Mouse (Mus musculus) forebrain, embryonic 16.5 days (tissue): ENCODE results near the gene Hip1. TPM values are rescaled to one million over a fixed set of nuclear protein-coding genes. Genes with fewer than 3 reads are reported as not detected.

Source experiments
- ATAC-seq: fragments of 200-750 bp; cut with Nextera tagmentation; 2 replicates; pipeline ENCODE4 v1.8.0; 2017; ENCODE audit warnings: mild to moderate bottlenecking, moderate library complexity
- H3K27ac ChIP-seq: fragments of 300-500 bp; sonication (generic); 2 replicates; pipeline ENCODE4 v1.5.1; 2014; ENCODE audit warnings: low read length, control low read depth
- H3K27me3 ChIP-seq: fragments of 300-500 bp; sonication (generic); replicated peaks from 2 replicates; pipeline ENCODE4 v1.6.1; 2014; ENCODE audit warnings: low read length; ENCODE audit not compliant: control insufficient read depth, insufficient read depth
- H3K36me3 ChIP-seq: fragments of 300-500 bp; sonication (generic); 2 replicates; pipeline ENCODE4 v1.6.1; 2014; ENCODE audit not compliant: control insufficient read depth, insufficient read depth
- H3K4me1 ChIP-seq: fragments of 300-500 bp; sonication (generic); replicated peaks from 2 replicates; pipeline ENCODE4 v1.6.1; 2014; ENCODE audit warnings: low read length; ENCODE audit not compliant: control insufficient read depth, insufficient read depth
- H3K4me2 ChIP-seq: fragments of 300-500 bp; sonication (generic); 2 replicates; pipeline ENCODE4 v1.6.1; 2014; ENCODE audit warnings: mild to moderate bottlenecking, low read length, control low read depth
- H3K4me3 ChIP-seq: fragments of 300-500 bp; sonication (generic); replicated peaks from 2 replicates; pipeline ENCODE4 v1.5.1; 2014; ENCODE audit warnings: mild to moderate bottlenecking, low read length, control low read depth
- H3K9ac ChIP-seq: fragments of 300-500 bp; sonication (generic); replicated peaks from 2 replicates; pipeline ENCODE4 v1.6.1; 2014; ENCODE audit warnings: low read depth, low read length, control low read depth
- H3K9me3 ChIP-seq: fragments of 300-500 bp; sonication (generic); 2 replicates; pipeline ENCODE4 v1.6.1; 2016; ENCODE audit warnings: low read length; ENCODE audit not compliant: control insufficient read depth
- WGBS: fragments of 180-500 bp; shearing (Covaris S2); extraction: QIAGEN DNeasy Blood & Tissue Kit; methylation state at CpG from one replicate; pipeline ENCODE4 v1.1.7; 2014; 5-methylcytosine and 5-hydroxymethylcytosine counted together
- polyA plus RNA-seq: library from polyadenylated mRNA; unstranded; fragments of >200 nt; fragmentation: Nextera tagmentation; extraction: Ambion mirVana; gene quantifications from 2 replicates; pipeline ENCODE4 v1.2.1, GENCODE M21; 2015

The Hip1 gene
- 29.1 and 32.5 TPM in 2 replicates for polyA plus RNA-seq

DNA sequence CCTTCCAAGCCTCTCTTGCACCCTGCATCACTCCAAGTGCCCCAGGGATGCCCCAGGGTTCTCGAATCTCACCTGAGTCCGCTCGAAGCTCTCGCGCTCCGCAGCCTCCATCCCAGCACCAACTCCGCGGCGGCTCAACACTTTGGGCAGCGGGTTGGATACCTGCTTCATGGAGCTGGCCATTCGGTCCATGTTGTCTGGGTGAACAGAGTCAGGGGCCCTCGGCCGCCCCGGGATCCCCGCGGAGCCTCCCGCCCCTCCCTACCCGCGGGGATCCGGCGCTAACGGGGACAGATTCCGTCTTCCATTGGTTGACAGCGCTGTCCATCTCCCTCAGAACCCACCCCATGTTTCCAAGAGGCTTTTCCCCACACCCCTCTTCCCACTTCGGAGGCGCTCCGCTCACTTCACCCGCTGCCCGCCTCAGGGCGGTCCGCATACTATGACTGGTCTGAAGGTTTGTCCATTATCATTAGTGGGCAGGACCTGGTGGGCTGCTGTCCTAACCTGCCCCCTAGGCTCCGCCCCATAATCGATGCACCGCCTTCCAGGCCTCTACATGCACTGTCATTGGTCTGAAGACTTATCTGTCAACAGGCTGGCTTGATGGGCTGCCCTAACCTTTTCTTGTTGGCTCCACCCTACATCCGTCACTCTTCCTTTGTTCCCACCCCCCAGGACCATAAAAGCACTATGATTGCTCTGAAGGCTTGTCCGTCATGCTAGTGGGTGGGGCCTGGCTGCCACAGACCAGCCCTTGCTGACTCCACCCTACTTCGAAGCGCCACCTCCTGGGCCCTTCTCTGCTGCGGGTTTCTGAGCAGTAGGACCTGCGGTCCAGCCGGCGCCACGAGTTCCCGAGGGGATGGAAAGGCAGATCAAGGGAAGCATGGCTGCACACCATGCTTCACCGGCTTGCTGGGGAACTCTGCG, at the start of gene Hip1:
Gene Hip1, minus strand, starts transcription at position 256 of the 933 bp plus-strand sequence.
- Histone ChIP-seq H3K36me3 (no peaks in the 10 kb centered on the region), H3K9ac (peak within 1 kb of the TSS; percentile 76), H3K4me1 (peaks cover 16% of the 10 kb centered on the region), H3K4me3 (peak within 1 kb of the TSS; percentile 84), H3K4me2 (peak within 1 kb of the TSS; percentile 84), H3K27me3 (no peaks in the 10 kb centered on the region), H3K27ac (0 out of 2 replicates have a peak within 1 kb of the TSS, but pooled peaks have one; percentile 58), H3K9me3 (no peaks in the 10 kb centered on the region)
- peak; percentile 99 for ATAC-seq
- WGBS: 0% methylated on average over 46 of the region's 46 CpGs

DNA sequence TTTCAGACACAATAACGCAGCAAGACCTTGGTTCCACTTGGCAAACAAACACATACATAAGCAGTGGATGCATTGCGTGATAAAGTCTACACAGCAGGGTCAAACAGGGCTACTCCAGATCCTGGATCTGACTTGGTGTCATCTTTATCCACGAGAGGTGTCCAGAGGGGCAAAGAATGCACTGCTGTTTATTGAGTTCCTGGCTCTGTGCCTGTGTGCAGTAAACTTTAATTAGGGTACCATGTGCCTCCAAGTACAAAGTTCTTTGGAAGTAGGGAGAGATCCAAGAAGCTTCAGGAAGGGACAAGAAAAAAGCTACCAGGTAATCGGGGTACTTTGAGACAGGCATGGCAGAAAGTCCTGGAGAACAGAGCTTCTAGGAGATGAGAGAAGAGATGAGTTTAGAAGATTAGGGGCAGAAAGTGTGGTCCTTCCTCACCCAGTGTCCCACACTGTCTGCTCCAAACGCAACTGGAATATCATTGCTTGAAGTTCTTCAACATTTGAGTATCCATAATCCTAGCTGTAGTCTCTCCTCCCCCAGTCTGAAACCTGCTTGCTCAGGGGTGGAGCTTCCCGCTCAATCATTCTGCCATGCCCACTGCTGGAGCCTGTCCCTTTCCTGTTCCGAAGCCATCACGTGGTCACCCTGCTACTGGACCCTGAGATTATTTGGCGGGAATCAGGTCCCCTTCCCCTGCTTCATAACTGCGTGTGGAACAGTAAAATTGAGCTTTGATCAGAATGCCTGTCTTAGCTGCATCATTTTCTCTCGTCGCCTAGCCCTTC, 45.3 kb upstream of the Hip1 start:
- 82% methylated on average over 12 of the region's 12 CpGs for WGBS
- no peaks in the 10 kb centered on the region for H3K27me3 ChIP-seq
- no peak overlapping the region for H3K4me3 ChIP-seq
- no peaks in the 10 kb centered on the region for H3K4me1 ChIP-seq
- no peak overlapping the region for H3K4me2 ChIP-seq
- no peak overlapping the region for H3K9ac ChIP-seq
- no peak for ATAC-seq
- peaks cover 5% of the 10 kb centered on the region; the same call in 1 of the 2 replicates for H3K9me3 ChIP-seq
- no peak overlapping the region for H3K27ac ChIP-seq
- no peaks in the 10 kb centered on the region for H3K36me3 ChIP-seq

DNA sequence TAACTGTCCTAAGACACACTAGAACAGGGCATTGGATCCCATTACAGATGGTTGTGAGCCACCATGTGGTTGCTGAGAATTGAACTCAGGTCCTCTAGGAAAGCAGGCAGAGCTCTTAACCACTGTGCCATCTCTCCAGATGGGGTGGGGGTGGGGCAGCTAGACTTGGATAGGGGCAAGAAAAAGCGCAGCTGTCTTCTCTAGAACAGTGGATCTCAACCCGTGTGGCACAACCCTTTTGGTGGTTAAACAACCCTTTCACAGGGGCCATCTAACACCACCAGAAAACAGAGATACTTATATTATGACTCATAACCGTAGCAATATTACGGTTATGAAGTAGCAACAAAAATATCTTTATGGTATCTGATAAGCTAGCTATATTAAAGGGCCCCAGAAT, 42.8 kb upstream of the Hip1 start:
- Histone ChIP-seq H3K36me3 (no peaks in the 10 kb centered on the region), H3K4me2 (no peak overlapping the region), H3K9ac (no peak overlapping the region), H3K27ac (no peak overlapping the region), H3K4me1 (no peaks in the 10 kb centered on the region), H3K9me3 (peaks cover 5% of the 10 kb centered on the region; the same call in 1 of the 2 replicates), H3K27me3 (no peaks in the 10 kb centered on the region), H3K4me3 (no peak overlapping the region)
- 89% methylated on average over 4 of the region's 4 CpGs for WGBS
- no peak for ATAC-seq

DNA sequence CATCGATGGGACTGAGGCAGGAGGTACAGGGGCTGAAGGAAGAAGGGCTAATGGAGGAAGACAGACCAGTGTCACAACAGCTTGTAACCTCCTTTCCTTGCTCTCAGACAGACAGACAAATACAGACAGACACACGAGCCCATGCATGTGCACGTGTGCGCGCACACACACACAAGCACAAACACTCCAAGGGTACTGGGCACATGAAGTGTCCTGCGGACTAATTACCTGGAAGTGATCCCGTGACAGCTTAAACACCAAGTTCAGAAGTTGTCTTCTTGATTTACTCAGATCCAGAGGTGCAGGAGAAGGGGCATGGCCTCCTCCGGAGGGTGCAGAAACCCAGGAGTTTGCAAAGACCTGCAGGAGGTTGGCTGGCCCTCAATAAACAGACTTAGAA, 40.8 kb upstream of the Hip1 start:
- H3K9ac ChIP-seq: no peak overlapping the region
- no peak overlapping the region for H3K27ac ChIP-seq
- ATAC-seq: no peak
- H3K9me3 ChIP-seq: peaks cover 2% of the 10 kb centered on the region; the same call in 1 of the 2 replicates
- no peak overlapping the region for H3K4me3 ChIP-seq
- 92% methylated on average over 8 of the region's 8 CpGs for WGBS
- no peaks in the 10 kb centered on the region for H3K27me3 ChIP-seq
- no peaks in the 10 kb centered on the region for H3K36me3 ChIP-seq
- H3K4me1 ChIP-seq: no peaks in the 10 kb centered on the region
- H3K4me2 ChIP-seq: no peak overlapping the region

DNA sequence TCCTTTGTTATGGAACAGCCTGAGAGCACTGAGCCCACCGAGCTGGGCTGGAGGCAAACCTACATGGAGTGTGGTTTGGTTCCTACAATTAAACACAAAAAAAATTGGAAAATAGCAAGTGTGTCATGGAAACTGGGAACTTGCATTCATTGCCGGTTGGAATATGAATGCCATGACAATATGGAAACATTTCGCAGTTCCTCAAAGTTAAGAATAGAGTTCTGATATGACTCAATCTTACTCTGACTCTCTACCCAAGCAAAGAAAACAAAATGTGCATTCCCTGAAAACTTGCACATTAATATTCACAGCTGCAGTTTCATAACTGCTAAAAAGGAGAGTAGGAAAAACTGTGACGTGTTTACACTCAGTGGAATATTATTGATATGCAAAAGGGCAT, 37.4 kb upstream of the Hip1 start:
- Histone ChIP-seq H3K9ac (no peak overlapping the region), H3K27ac (no peak overlapping the region), H3K36me3 (no peaks in the 10 kb centered on the region), H3K4me2 (no peak overlapping the region), H3K9me3 (no peaks in the 10 kb centered on the region), H3K4me3 (no peak overlapping the region), H3K4me1 (no peaks in the 10 kb centered on the region), H3K27me3 (no peaks in the 10 kb centered on the region)
- WGBS: 86% methylated on average over 4 of the region's 4 CpGs
- no peak for ATAC-seq

DNA sequence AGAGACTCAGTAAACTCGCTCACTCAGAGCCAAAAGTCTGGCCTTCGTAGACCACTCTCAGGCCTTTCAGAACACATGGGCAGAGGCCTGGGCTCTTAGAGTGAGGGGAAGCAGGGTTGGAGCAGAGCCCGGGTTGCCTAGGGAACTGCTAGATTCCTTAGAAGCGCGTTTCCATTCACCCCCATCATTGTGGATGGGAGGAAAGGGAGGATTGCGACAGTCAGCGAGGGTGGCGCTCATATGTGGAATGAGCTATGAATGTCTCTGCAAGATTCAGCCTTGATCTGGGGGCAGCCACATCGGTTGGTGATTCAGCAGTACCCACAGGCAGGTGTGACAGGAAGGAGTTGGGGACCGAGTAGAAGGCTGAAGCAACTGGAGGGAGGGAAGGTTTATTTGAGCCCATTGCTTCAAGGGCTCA, 34.4 kb upstream of the Hip1 start:
- H3K4me3 ChIP-seq: no peak overlapping the region
- no peaks in the 10 kb centered on the region for H3K27me3 ChIP-seq
- H3K4me1 ChIP-seq: no peaks in the 10 kb centered on the region
- no peak overlapping the region for H3K9ac ChIP-seq
- no peak overlapping the region for H3K4me2 ChIP-seq
- 68% methylated on average over 10 of the region's 10 CpGs for WGBS
- H3K9me3 ChIP-seq: no peaks in the 10 kb centered on the region
- no peaks in the 10 kb centered on the region for H3K36me3 ChIP-seq
- no peak for ATAC-seq
- H3K27ac ChIP-seq: no peak overlapping the region

DNA sequence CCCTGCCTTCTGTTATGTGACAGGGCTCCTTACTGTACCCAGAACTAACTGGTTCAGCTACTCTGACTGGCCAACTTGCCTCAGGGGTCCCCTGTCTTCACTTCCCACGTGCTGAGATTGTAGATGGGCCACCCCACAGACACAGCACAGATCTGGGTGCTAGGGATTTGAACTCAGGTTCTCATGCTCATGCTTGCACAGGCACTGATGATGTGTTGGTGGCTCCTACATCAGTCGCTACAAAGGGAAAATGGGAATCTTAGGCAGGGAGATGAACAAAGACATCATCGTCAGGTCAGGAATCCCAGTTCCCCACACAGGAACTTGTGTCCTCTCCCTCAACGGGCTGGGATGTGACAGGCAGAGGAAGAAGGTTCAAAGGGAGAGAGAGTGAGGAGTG, 31.1 kb upstream of the Hip1 start:
- Histone ChIP-seq H3K4me1 (no peaks in the 10 kb centered on the region), H3K27me3 (no peaks in the 10 kb centered on the region), H3K4me3 (no peak overlapping the region), H3K9ac (no peak overlapping the region), H3K9me3 (no peaks in the 10 kb centered on the region), H3K4me2 (no peak overlapping the region), H3K27ac (no peak overlapping the region), H3K36me3 (no peaks in the 10 kb centered on the region)
- 75% methylated on average over 4 of the region's 4 CpGs for WGBS
- no peak for ATAC-seq

DNA sequence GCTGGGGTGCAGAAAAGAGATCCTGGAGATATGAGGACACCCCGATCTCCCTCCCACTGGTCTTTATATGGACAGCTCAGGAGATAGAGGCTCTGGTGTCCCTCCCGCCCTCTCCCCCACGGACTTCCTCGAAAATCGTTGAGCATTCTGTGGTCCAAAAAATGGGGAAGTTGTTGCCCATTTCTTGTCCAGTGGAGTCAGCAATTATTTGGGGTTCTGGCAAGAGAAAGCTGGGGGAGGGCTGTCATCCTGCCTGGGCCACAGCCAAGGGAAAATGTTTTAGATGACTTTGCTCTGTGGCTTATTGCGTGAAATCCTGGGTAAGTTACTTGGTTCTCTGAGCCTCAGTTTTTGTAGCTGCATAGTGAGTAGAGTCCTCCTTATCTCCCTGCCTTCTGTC, 28.1 kb upstream of the Hip1 start, which contains the start of gene Ccl24:
Gene Ccl24, minus strand, starts transcription at position 44 of the 400 bp plus-strand sequence.
- Histone ChIP-seq H3K4me2 (no peak within 1 kb of the TSS), H3K36me3 (no peaks in the 10 kb centered on the region), H3K27ac (no peak within 1 kb of the TSS), H3K9me3 (no peaks in the 10 kb centered on the region), H3K4me1 (no peaks in the 10 kb centered on the region), H3K9ac (no peak within 1 kb of the TSS), H3K27me3 (no peaks in the 10 kb centered on the region), H3K4me3 (no peak within 1 kb of the TSS)
- no peak for ATAC-seq
- WGBS: 92% methylated on average over 6 of the region's 6 CpGs

DNA sequence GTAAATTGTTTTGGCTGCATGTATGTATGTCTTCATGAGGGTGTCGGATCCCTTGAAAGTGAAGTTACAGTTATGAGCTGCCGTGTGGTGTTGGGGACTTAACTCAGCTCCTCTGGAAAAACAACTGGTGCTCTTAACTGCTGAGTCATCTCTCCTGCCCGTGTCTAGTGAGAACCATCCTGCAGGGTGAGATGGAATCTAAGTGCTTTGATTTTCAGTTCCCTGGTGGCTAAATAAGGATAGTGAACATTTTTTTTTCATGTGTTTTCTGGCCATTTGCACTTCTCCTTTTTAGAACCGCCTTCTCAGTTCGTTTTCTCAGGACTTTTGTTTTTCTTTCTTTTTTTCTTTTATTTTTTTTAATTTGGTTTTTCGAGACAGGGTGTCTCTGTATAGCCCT, 23.8 kb upstream of the Hip1 start:
- Histone ChIP-seq H3K4me1 (no peaks in the 10 kb centered on the region), H3K27ac (no peak overlapping the region), H3K27me3 (no peaks in the 10 kb centered on the region), H3K4me2 (no peak overlapping the region), H3K36me3 (no peaks in the 10 kb centered on the region), H3K9ac (no peak overlapping the region), H3K4me3 (no peak overlapping the region), H3K9me3 (no peaks in the 10 kb centered on the region)
- 65% methylated on average over 6 of the region's 6 CpGs for WGBS
- ATAC-seq: no peak
